Mouse (Mus musculus) ovary, postnatal 36 days (tissue): ENCODE data around the gene Cby3.
"Not testable (repeated sequence)": the region's sequence is repeated elsewhere in the genome, so short reads cannot be mapped to it uniquely, and the experiment has no call there.

Experiments used
- DNase-seq: peaks from one replicate; pipeline ENCODE4 v3.0.0; 2022; ENCODE audit warnings: low spot score, mixed read lengths

Cby3 gene

GRCm38 (mm10) chr11:50361282-50361681 lies 7.0 kb downstream of the Cby3 start:
- DNase-seq, result not testable (repeated sequence)

- DNase-seq, result peak; percentile 35
These were observed 10.3 kb downstream of the Cby3 start for GRCm38 (mm10) chr11:50364548-50364947.

DNA sequence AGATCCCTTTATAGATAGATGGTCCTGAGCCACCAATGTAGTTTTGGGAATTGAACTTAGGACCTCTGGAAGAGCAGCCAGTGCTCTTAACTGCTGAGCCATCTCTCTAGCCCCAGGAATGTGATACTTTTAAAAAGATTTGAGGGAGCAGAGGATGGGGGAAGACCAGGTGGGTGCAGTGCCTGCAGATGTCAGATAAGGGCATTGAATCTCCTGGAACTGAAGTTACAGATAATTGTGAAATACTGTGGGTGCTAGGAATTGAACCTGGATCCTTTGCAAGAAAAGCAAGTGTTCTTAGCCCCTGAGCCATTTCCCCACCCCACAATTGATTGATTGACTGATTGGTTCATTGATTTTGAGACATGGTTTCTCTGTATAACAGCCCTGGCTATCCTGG lies 11.1 kb downstream of the Cby3 start:
- no peak for DNase-seq

DNA sequence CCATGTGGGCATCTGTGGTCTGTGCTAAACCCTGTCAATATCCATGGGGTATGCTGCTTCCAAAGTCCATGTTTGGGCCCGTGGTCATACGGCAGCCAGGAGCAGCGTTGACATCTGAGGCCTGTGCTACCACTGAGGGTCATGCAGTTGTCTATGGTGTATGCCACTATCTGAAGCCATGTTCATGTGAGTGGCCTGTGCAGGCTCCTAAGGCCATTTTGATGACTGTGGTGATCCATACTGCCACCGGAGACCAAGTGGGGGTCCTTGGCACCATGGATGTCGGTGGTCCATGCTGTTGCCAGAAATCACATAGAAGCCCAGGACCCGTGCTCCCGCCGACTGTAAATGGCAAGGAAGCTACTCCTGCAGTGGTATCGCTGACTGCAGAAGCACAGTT lies 13.3 kb downstream of the Cby3 start:
- DNase-seq, result no peak

- no peak for DNase-seq
These were observed 15.2 kb downstream of the Cby3 start for GRCm38 (mm10) chr11:50369360-50369911.

DNA sequence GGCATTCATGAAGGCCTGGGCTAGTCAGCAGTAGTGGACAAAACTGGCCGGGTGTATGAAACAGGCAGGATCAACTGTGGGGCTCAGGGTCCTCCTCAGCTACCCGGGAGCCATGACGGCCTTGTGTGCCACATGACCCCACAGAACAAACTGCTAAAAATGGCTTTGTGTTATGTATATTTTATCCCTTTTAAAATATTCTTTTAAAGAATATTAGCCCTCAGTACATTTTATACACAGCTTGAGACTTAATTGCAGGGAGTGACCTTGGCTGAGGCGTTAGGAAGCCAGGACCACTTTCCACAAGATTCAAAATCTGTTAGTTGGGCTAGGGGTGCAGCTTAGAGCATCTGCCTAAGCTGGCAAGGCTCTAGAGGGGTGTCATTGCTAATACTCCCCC lies 16.7 kb downstream of the Cby3 start:
- no peak for DNase-seq

- peak; percentile 65 for DNase-seq
These were observed 17.2 kb downstream of the Cby3 start for GRCm38 (mm10) chr11:50371399-50371841.

- DNase-seq, result no peak
These were observed 17.6 kb downstream of the Cby3 start for GRCm38 (mm10) chr11:50371911-50372310.

- DNase-seq, result no peak
These were observed 18.8 kb downstream of the Cby3 start for GRCm38 (mm10) chr11:50373086-50373485.

GRCm38 (mm10) chr11:50373621-50374020 lies 19.4 kb downstream of the Cby3 start:
- DNase-seq, result peak; percentile 1

GRCm38 (mm10) chr11:50374286-50375015 lies 20.2 kb downstream of the Cby3 start:
- peak; percentile 1 for DNase-seq

DNA sequence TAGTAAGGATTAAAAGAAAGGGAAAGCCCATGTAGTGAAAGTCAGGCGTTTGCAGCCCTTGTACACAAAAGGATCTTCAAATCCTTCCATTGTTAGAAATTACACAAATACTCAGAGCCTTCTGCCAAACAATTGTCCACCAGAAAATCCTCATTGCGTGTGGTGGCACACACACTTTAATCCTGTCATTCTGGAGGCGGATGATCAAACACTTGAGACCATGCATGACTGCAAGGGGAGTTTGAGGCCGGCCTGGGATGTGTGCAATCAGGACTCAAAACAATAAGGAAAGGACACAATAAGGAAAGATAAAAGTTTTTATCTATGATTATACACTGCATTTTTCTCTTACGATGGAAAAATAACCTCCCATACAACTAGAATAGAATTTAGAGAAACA lies 21.2 kb downstream of the Cby3 start:
- DNase-seq, result no peak

- no peak for DNase-seq
These were observed 22.0 kb downstream of the Cby3 start for GRCm38 (mm10) chr11:50376156-50376790.

DNA sequence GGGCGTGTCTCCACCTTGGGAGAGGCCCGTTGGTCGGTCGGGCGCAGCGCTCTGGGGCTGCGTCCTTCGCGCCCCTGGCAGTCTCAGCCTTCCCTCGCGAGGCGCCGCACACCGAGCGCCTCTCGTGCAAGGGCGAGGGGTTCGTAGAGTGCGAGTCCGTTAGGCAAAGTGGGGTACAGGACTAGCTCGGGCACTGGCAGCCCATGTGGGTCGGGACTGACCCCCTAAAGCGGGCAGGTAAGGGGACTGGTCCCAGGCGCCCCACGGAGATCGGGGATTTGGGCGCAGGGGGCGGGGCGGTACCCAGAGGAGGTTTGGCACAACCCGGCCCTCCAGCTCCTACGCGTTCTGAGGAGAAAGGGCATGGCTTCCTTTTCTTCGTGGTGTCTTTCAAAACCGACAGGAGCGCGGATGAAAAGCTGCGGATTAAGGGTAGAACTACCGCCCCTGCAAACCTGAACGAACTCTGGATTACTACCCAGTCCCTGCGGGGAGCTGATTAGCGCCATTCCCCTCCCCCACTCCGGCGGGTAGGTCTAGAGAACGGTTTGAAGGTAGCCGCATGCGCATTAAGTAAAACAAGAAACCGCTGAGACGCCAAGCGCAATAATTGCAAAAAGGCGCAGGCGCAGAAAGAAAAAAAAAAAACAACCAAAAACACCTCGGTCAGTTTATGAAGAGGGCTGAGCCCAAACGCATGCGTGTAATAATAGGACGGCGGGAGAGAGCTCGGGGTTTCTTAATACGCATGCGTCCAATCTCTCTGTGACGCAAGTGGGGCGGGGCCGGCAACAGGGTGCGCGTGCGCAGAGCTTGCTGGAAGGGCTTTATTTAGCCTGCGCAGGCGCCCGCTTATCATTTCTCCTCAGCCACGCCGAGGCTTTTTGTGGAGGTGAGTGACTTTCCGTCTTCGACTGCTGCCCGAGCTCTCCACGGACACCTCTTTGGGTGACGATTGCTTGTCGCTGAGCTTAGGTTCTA lies 22.9 kb downstream of the Cby3 start, which contains the start of gene Hnrnph1:
Gene Hnrnph1, plus strand, starts transcription at position 80 of the 981 bp plus-strand sequence.
- peak; percentile 98 for DNase-seq

- DNase-seq, result peak; percentile 88
These were observed 23.8 kb downstream of the Cby3 start for GRCm38 (mm10) chr11:50377892-50378684.

- no peak for DNase-seq
These were observed 24.9 kb downstream of the Cby3 start for GRCm38 (mm10) chr11:50379023-50379752.

DNA sequence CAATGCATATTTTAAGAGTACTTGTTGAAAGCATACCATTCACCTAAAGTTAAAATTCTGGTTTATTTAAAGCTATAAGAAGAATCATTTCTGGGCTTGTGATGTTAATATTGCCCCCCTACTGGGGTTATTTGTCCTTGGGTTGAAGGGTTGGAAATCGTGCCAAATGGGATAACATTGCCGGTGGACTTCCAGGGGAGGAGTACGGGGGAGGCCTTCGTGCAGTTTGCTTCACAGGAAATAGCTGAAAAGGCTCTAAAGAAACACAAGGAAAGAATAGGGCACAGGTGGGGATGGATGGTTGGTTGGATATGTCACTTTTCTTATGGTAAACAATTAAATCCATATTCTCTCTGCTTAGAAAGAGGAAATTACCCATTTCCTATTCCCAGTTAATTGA lies 27.0 kb downstream of the Cby3 start:
- no peak for DNase-seq

GRCm38 (mm10) chr11:50387167-50387679 lies 33.0 kb downstream of the Cby3 start:
- DNase-seq, result no peak

- DNase-seq, result no peak
These were observed 33.4 kb downstream of the Cby3 start for GRCm38 (mm10) chr11:50387697-50388096.

DNA sequence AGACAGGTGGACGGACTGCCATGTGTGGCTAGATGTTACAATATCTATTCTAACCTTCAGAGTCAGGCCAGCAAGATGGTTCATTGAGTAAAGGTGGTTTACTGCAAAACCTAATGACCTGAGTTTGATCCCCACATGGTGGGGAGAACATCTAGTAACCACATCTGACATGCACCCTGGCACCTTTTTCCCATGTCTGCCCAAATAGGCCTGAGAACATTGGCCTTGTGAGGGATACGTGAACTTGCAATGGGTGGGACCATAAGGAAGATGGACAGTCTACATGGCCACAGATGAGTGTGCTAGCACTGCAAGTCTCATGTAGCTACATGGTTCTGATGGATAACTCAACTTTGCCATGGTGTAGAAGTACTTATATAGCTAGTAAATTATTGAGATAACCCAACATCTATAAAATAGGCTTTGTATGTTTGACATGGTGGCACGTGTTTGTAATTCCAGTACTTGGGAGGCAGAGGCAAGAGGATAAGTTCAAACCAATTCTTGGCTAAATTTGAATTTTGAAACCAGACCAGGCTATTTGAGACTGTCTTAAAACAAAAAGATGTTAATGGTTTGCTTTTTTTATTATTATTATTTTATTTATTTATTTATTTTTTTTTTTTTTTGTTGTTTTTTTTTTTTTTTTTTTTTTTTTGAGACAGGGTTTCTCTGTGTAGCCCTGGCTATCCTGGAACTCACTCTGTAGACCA lies 34.1 kb downstream of the Cby3 start:
- DNase-seq, result no peak
